Mouse (Mus musculus) kidney, adult 2 months (tissue): ENCODE data around the gene Zfp324.

ENCODE experiments used
- CTCF ChIP-seq: fragments of 200-500 bp; conservative IDR thresholded peaks from 2 replicates; pipeline ENCODE4 v1.5.1; 2011; ENCODE audit warnings: low read depth, mild to moderate bottlenecking, control low read depth, low read length, moderate library complexity, mixed read lengths; ENCODE audit not compliant: insufficient read depth, insufficient read length
- POLR2A ChIP-seq: fragments of 200-500 bp; IDR thresholded peaks from one replicate; pipeline ENCODE4 v1.6.1; 2011; ENCODE audit warnings: low read depth, low read length, control low read depth

GRCm38 (mm10) chr7:12949032-12949871, 16.4 kb upstream of the Zfp324 start:
- TF ChIP-seq CTCF (no peak), POLR2A (no peak)
